Mouse (Mus musculus): ENCODE results near the gene Dner. TPM values are rescaled to one million over a fixed set of nuclear protein-coding genes. Genes with fewer than 3 reads are reported as not detected.
A peak's percentile ranks its signal among the peaks of the same experiment; 100 is the strongest.

Gene Dner
- polyA plus RNA-seq, 1 experiment from 2014 or later, result 344 TPM

DNA sequence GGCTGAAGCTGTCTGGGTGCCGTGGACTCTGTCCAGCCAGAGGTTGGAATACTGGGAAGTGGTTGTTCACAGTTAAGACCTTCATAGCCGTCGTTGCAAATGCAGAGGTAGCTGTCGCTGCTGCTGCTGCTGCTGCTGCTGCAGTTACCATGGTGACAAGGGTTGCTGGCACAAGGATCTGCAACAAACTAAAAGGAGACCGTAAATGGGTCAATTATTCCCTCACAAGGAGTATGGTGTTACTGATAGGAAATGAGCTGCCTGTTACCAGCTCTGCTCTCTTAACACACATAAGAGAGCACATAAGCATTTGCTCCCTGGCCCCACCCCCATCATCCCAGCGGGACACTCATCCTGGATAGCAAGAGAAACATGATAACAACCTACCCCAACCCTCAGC, 110.6 kb downstream of the Dner start:
- peak; percentile 66 for ATAC-seq (ENCODE audit: low FRiP score)
- Histone ChIP-seq H3K4me1 (peaks cover 55% of the 10 kb centered on the region), H3K4me3 (replicated peaks) (no peak overlapping the region), H3K4me2 (peak overlapping the region; percentile 23; the same call in 1 of the 2 replicates), H3K27me3 (replicated peaks) (no peaks in the 10 kb centered on the region), H3K27ac (replicated peaks) (peak overlapping the region; percentile 51), H3K9ac (replicated peaks) (no peak overlapping the region), H3K36me3 (0 out of 2 replicates have a peak, but pooled peaks cover 2% of the 10 kb centered on the region), H3K9me3 (replicated peaks) (no peaks in the 10 kb centered on the region)
- WGBS, result 5% methylated on average over 6 of the region's 6 CpGs

DNA sequence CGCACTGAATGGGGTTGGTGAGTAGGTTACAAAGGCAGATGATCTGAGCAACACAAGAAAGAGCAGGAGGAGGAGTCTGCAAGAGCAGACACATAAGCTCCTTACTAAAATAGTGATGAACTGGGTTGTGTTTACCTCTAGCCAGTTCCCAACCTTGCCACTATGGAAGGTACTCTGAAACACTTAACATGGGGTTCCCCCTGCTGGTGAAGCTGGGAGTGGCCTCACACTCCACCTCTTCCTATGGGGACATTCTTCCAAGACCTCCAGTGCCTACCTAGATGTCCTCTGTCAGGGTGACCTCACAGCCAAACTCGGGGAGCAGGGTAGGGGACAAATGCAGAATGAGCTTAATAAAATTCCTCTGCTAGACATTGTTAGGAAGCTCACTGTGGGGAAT, 114.2 kb downstream of the Dner start:
- H3K9ac ChIP-seq (replicated peaks), result no peak overlapping the region
- 0 out of 2 replicates have a peak, but pooled peaks cover 2% of the 10 kb centered on the region for H3K36me3 ChIP-seq
- no peaks in the 10 kb centered on the region for H3K27me3 ChIP-seq (replicated peaks)
- no peaks in the 10 kb centered on the region for H3K9me3 ChIP-seq (replicated peaks)
- WGBS, result 71% methylated on average over 2 of the region's 2 CpGs
- peaks cover 26% of the 10 kb centered on the region for H3K4me1 ChIP-seq
- H3K4me3 ChIP-seq (replicated peaks), result no peak overlapping the region
- no peak overlapping the region for H3K27ac ChIP-seq (replicated peaks)
- ATAC-seq (ENCODE audit: low FRiP score), result no peak
- no peak overlapping the region for H3K4me2 ChIP-seq

- Histone ChIP-seq H3K9me3 (replicated peaks) (no peaks in the 10 kb centered on the region), H3K36me3 (no peaks in the 10 kb centered on the region), H3K4me3 (replicated peaks) (no peak overlapping the region), H3K4me1 (peaks cover 9% of the 10 kb centered on the region), H3K27ac (replicated peaks) (no peak overlapping the region), H3K27me3 (replicated peaks) (no peaks in the 10 kb centered on the region), H3K9ac (replicated peaks) (no peak overlapping the region), H3K4me2 (no peak overlapping the region)
- no peak for ATAC-seq (ENCODE audit: low FRiP score)
- 75% methylated on average over 8 of the region's 8 CpGs for WGBS
Measured at GRCm38 (mm10) chr1:84561841-84562240, 134.2 kb downstream of the Dner start.

DNA sequence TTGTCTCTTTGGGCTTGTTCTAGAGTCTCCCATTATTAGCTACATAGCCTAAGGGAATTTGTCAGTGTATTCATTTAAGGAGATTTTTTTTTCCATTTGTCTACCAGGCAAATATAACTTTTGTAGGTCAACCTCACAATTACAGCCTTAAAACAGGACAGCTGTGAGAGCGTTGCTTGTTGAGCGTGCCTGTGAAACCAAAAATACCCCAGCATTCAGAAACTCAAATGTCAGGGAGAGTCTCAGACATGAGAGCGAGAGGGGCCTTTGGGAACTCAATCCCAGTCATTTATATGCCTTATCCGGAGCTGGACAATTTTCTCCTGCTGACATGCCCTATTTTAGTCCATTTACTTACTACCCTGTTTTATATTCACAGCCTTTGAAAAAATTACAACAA, 134.6 kb downstream of the Dner start:
- Histone ChIP-seq H3K4me1 (peaks cover 13% of the 10 kb centered on the region), H3K4me2 (no peak overlapping the region), H3K4me3 (replicated peaks) (no peak overlapping the region), H3K36me3 (no peaks in the 10 kb centered on the region), H3K9ac (replicated peaks) (no peak overlapping the region), H3K9me3 (replicated peaks) (no peaks in the 10 kb centered on the region), H3K27ac (replicated peaks) (no peak overlapping the region), H3K27me3 (replicated peaks) (no peaks in the 10 kb centered on the region)
- WGBS, result 68% methylated on average over 4 of the region's 4 CpGs
- ATAC-seq (ENCODE audit: low FRiP score), result no peak

DNA sequence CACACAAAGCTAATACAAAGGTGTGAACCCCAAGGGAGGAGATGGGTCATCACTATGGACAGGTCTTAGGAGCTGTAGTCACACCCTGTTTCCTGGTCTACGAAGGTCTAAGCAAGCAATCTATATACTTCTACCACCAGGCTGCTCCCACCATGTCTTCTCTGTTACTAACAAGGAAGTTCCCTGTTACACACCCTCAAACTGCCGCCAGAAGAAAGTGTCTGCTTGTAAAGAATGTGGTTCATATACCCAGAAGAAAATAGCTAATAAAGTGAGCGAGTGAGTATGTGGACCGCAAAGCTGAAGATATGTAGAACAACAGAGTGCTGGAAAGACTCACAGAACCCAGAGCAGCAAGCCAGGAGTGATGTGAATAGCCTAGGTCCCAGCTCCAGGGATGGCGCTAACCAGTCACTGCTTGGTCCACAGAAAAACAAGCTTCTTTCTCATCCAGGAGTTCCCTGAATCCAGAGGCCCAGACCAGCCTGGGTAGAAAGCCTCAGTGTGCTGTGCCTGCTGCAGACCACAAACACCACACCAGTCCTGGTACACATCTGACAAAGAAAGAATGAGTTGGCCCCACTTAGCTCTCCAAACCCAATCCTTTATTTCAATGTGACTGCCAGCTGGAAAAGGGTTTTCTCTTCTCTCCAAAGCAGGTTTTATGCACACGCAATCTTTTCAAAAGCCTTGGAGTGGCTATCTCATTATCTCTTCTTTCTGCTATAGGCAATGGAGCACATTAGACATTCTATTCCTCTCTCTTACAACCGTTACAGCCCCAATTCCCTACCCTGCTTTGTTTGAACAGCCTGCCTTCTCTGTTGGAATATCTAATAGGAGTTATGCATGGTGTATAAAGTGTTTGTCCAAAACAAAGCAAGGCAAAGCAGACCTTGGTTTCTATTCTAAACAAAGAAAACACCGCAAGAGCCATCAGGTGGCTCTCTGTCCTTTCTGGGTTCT, 139.2 kb downstream of the Dner start:
- H3K4me1 ChIP-seq, result peaks cover 13% of the 10 kb centered on the region

DNA sequence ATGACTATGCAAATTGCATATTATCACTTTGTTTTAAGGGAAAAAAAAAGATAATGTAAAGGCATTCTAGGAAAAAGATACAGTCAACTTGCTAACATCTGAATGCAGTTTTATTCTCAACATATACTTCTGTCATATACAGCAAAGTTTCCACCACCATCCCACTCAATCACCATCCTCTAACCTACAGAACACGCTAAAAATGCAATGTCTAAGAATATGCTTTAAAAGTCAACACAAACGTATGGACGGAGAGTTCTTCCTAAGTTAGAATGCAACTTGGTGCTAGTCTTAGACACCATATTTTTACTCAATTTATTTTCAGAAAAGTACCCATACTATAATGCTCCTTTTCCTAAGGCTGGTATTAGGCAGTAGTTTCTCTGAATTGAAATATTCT, 144.0 kb downstream of the Dner start:
- no peak overlapping the region for H3K4me2 ChIP-seq
- H3K9me3 ChIP-seq (replicated peaks), result no peaks in the 10 kb centered on the region
- no peak overlapping the region for H3K9ac ChIP-seq (replicated peaks)
- no peaks in the 10 kb centered on the region for H3K27me3 ChIP-seq (replicated peaks)
- H3K4me1 ChIP-seq, result peaks cover 14% of the 10 kb centered on the region
- H3K36me3 ChIP-seq, result no peaks in the 10 kb centered on the region
- H3K4me3 ChIP-seq (replicated peaks), result no peak overlapping the region
- WGBS, result 92% methylated on average over 3 of the region's 3 CpGs
- no peak for ATAC-seq (ENCODE audit: low FRiP score)
- no peak overlapping the region for H3K27ac ChIP-seq (replicated peaks)

More for the DNA sequence above, 139.2 kb downstream of the Dner start:
- Histone ChIP-seq H3K27ac (replicated peaks) (peak overlapping the region; percentile 66), H3K9me3 (replicated peaks) (no peaks in the 10 kb centered on the region), H3K9ac (replicated peaks) (no peak overlapping the region), H3K36me3 (no peaks in the 10 kb centered on the region), H3K4me3 (replicated peaks) (no peak overlapping the region), H3K27me3 (replicated peaks) (no peaks in the 10 kb centered on the region), H3K4me2 (no peak overlapping the region)
- 0 out of 2 replicates have a peak, but pooled peaks have one; percentile 66 for ATAC-seq (ENCODE audit: low FRiP score)
- WGBS, result 71% methylated on average over 8 of the region's 8 CpGs

DNA sequence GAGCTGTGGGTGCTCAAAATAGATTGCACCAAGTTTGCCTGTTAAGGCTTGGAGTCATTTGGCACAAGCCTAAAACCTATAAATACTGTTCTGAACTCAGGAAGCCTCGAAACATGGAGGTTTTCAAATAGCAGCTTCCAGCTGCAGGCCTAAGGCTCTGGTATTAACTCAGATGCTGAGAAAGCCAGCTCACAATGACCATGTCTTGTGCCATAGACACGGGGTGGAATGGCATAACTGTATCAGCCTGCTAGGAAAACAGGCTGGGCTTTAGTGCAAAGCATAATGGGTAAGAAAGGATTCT, 146.0 kb downstream of the Dner start:
- WGBS, result 31% methylated on average over 2 of the region's 2 CpGs
- ATAC-seq (ENCODE audit: low FRiP score), result peak; percentile 42
- Histone ChIP-seq H3K4me2 (no peak overlapping the region), H3K27me3 (replicated peaks) (no peaks in the 10 kb centered on the region), H3K27ac (replicated peaks) (peak overlapping the region; percentile 66; the same call in 1 of the 2 replicates), H3K4me3 (replicated peaks) (no peak overlapping the region), H3K4me1 (peaks cover 8% of the 10 kb centered on the region; the same call in 1 of the 2 replicates), H3K9ac (replicated peaks) (no peak overlapping the region), H3K9me3 (replicated peaks) (no peaks in the 10 kb centered on the region), H3K36me3 (no peaks in the 10 kb centered on the region)

DNA sequence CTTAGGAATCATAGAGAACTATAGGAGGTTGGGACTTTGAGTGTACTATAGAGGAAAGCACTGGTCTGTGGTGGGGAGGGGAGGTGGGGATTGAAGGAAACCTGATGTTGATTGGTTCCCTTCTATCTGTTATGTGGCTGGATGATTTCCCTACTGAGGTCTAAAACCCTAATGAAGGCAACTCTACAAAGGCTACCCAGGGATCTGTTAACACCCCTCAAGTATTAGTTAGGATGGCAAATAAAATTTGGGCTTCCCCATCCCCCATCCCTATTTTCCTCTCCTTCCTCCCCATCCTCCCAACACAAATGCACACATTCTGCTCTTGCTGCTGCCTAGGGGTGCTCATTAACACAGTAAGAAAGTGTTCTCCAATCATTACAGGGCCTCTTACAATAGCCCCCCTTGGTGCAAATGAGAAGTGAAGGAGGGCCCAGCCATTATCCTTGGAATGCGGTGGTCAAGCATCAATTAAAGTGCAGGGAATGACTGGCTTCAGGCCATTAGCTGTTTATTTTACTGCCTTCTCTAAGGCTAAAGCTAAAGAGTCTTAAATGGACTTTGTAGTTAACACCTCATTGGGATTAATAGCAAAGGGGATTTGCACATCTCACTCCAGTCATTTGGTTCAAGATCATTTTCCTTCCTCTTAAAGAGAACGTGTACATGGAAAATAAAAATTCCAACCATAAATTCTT, 146.5 kb downstream of the Dner start:
- no peaks in the 10 kb centered on the region for H3K9me3 ChIP-seq (replicated peaks)
- 4% methylated on average over 2 of the region's 2 CpGs for WGBS
- no peak overlapping the region for H3K4me2 ChIP-seq
- no peak overlapping the region for H3K4me3 ChIP-seq (replicated peaks)
- peak overlapping the region; percentile 66 for H3K27ac ChIP-seq (replicated peaks)
- H3K9ac ChIP-seq (replicated peaks), result no peak overlapping the region
- ATAC-seq (ENCODE audit: low FRiP score), result peak; percentile 94
- no peaks in the 10 kb centered on the region for H3K36me3 ChIP-seq
- no peaks in the 10 kb centered on the region for H3K27me3 ChIP-seq (replicated peaks)
- H3K4me1 ChIP-seq, result peaks cover 8% of the 10 kb centered on the region; the same call in 1 of the 2 replicates

- H3K27ac ChIP-seq (replicated peaks), result no peak overlapping the region
- no peak; the same call in 1 of the 2 replicates for ATAC-seq (ENCODE audit: low FRiP score)
- WGBS, result 33% methylated on average over 4 of the region's 4 CpGs
- H3K27me3 ChIP-seq (replicated peaks), result no peaks in the 10 kb centered on the region
- no peaks in the 10 kb centered on the region; the same call in 1 of the 2 replicates for H3K36me3 ChIP-seq
- no peak overlapping the region for H3K9ac ChIP-seq (replicated peaks)
- no peaks in the 10 kb centered on the region for H3K9me3 ChIP-seq (replicated peaks)
- H3K4me1 ChIP-seq, result no peaks in the 10 kb centered on the region
- no peak overlapping the region for H3K4me3 ChIP-seq (replicated peaks)
- no peak overlapping the region for H3K4me2 ChIP-seq
Measured at GRCm38 (mm10) chr1:84536069-84536468, 160.0 kb downstream of the Dner start.

DNA sequence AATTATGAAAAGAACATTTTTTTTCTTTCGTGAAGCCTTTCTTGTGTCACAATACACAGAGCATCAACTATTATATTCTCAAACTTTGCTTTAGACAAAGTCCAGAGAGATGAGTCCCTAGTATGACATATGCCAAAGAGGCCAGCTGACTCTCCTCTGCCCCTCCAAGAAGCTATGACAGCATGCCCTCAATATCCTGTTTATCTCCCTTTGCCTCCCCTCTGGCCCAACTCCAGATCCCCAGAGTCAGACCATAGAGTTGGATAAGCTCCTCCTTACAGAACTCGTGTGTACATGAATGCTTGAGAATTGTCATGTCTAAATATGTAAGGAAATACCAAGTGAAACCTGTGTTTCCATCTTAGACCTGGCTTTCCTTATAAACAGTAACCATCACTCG, 170.5 kb downstream of the Dner start:
- Histone ChIP-seq H3K4me3 (replicated peaks) (no peak overlapping the region), H3K36me3 (no peaks in the 10 kb centered on the region), H3K27me3 (replicated peaks) (no peaks in the 10 kb centered on the region), H3K27ac (replicated peaks) (no peak overlapping the region), H3K9me3 (replicated peaks) (no peaks in the 10 kb centered on the region), H3K4me1 (no peaks in the 10 kb centered on the region), H3K9ac (replicated peaks) (no peak overlapping the region), H3K4me2 (no peak overlapping the region)
- no peak for ATAC-seq (ENCODE audit: low FRiP score)
- 85% methylated on average over 3 of the region's 3 CpGs for WGBS

GRCm38 (mm10) chr1:84524413-84524812, 171.6 kb downstream of the Dner start:
- no peaks in the 10 kb centered on the region for H3K36me3 ChIP-seq
- no peak overlapping the region for H3K9ac ChIP-seq (replicated peaks)
- WGBS, result 56% methylated on average over 4 of the region's 4 CpGs

DNA sequence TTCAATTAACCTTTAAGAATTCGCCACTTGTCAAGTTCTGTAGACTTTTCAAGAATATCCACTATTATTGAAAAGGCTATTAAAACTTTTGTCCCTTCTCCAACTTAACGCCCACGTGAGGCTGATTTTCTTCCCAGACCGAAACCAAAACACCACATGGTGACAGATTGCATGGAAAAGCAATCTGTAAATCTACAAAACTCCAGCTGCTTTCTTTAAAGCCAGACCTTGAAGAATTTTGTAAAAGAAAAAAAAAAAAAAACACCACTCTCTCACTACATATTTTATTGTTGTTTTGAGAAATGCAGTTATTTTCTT, 173.1 kb downstream of the Dner start:
- no peak for ATAC-seq (ENCODE audit: low FRiP score)
- WGBS, result 66% methylated on average over 4 of the region's 4 CpGs
- Histone ChIP-seq H3K27ac (replicated peaks) (no peak overlapping the region), H3K4me1 (peaks cover 5% of the 10 kb centered on the region; the same call in 1 of the 2 replicates), H3K27me3 (replicated peaks) (no peaks in the 10 kb centered on the region), H3K36me3 (no peaks in the 10 kb centered on the region), H3K4me2 (no peak overlapping the region), H3K9me3 (replicated peaks) (no peaks in the 10 kb centered on the region), H3K4me3 (replicated peaks) (no peak overlapping the region), H3K9ac (replicated peaks) (no peak overlapping the region)

More at GRCm38 (mm10) chr1:84524413-84524812, 171.6 kb downstream of the Dner start:
- peak; percentile 16; the same call in 1 of the 2 replicates for ATAC-seq (ENCODE audit: low FRiP score)
- Histone ChIP-seq H3K27me3 (replicated peaks) (no peaks in the 10 kb centered on the region), H3K9me3 (replicated peaks) (no peaks in the 10 kb centered on the region), H3K4me3 (replicated peaks) (no peak overlapping the region), H3K4me1 (no peaks in the 10 kb centered on the region), H3K4me2 (no peak overlapping the region), H3K27ac (replicated peaks) (no peak overlapping the region)
